Mouse (Mus musculus): ENCODE data around the gene Slco2a1.

Slco2a1 gene

GRCm38 (mm10) chr9:102982376-102982775 lies 6.1 kb upstream of the Slco2a1 start:
- no peak for DNase-seq (ENCODE audit: low spot score in 2 of 2)

GRCm38 (mm10) chr9:102985111-102985510 lies 3.4 kb upstream of the Slco2a1 start:
- no peak for DNase-seq (ENCODE audit: low spot score in 2 of 2)

GRCm38 (mm10) chr9:102985939-102986338 lies 2.6 kb upstream of the Slco2a1 start:
- DNase-seq (ENCODE audit: low spot score in 2 of 2) = no peak

- no peak for DNase-seq (ENCODE audit: low spot score in 2 of 2)
Measured at GRCm38 (mm10) chr9:102990306-102991133, 2.0 kb downstream of the Slco2a1 start.

GRCm38 (mm10) chr9:102991134-102991406 lies 2.6 kb downstream of the Slco2a1 start:
- no peak for DNase-seq (ENCODE audit: low spot score in 2 of 2)

GRCm38 (mm10) chr9:102992877-102993276 lies 4.4 kb downstream of the Slco2a1 start:
- no peak for DNase-seq (ENCODE audit: low spot score in 2 of 2)

GRCm38 (mm10) chr9:102993764-102994163 lies 5.3 kb downstream of the Slco2a1 start:
- no peak for DNase-seq (ENCODE audit: low spot score in 2 of 2)

- DNase-seq (ENCODE audit: low spot score in 2 of 2) = no peak
Measured at GRCm38 (mm10) chr9:102995800-102996635, 7.5 kb downstream of the Slco2a1 start.

- no peak for DNase-seq (ENCODE audit: low spot score in 2 of 2)
Measured at GRCm38 (mm10) chr9:103000384-103000783, 11.9 kb downstream of the Slco2a1 start.

- no peak for DNase-seq (ENCODE audit: low spot score in 2 of 2)
Measured at GRCm38 (mm10) chr9:103004343-103004742, 15.8 kb downstream of the Slco2a1 start.

- peak in 1 of 2 experiments; percentile 22 for DNase-seq (ENCODE audit: low spot score in 2 of 2)
Measured at GRCm38 (mm10) chr9:103007699-103008078, 19.2 kb downstream of the Slco2a1 start.

GRCm38 (mm10) chr9:103008079-103008855 lies 19.8 kb downstream of the Slco2a1 start:
- no peak for DNase-seq (ENCODE audit: low spot score in 2 of 2)

GRCm38 (mm10) chr9:103010161-103010560 lies 21.6 kb downstream of the Slco2a1 start:
- DNase-seq (ENCODE audit: low spot score in 2 of 2) = no peak

- peak in 1 of 2 experiments; percentile 65 for DNase-seq (ENCODE audit: low spot score in 2 of 2)
Measured at GRCm38 (mm10) chr9:103013366-103013765, 24.9 kb downstream of the Slco2a1 start.

GRCm38 (mm10) chr9:103014686-103015085 lies 26.2 kb downstream of the Slco2a1 start:
- DNase-seq (ENCODE audit: low spot score in 2 of 2) = no peak

- no peak for DNase-seq (ENCODE audit: low spot score in 2 of 2)
Measured at GRCm38 (mm10) chr9:103024116-103024515, 35.6 kb downstream of the Slco2a1 start.

GRCm38 (mm10) chr9:103027150-103027889 lies 38.8 kb downstream of the Slco2a1 start:
- no peak for DNase-seq (ENCODE audit: low spot score in 2 of 2)

- DNase-seq (ENCODE audit: low spot score in 2 of 2) = no peak
Measured at GRCm38 (mm10) chr9:103029012-103029411, 40.5 kb downstream of the Slco2a1 start.

- no peak for DNase-seq (ENCODE audit: low spot score in 2 of 2)
Measured at GRCm38 (mm10) chr9:103030041-103030440, 41.5 kb downstream of the Slco2a1 start.

- DNase-seq (ENCODE audit: low spot score in 2 of 2) = no peak
Measured at GRCm38 (mm10) chr9:103031211-103031610, 42.7 kb downstream of the Slco2a1 start.

- DNase-seq (ENCODE audit: low spot score in 2 of 2) = peak; percentile 30 to 32
Measured at GRCm38 (mm10) chr9:103032193-103032592, 43.7 kb downstream of the Slco2a1 start.
